Mouse (Mus musculus) kidney, adult 2 months (tissue): ENCODE data around the gene Ddx18. TPM values are rescaled to one million over a fixed set of nuclear protein-coding genes. Genes with fewer than 3 reads are reported as not detected.
A peak's percentile ranks its signal among the peaks of the same experiment; 100 is the strongest.

Source experiments
- DNase-seq: peaks from one replicate; pipeline ENCODE4 v3.0.0; 2021
- H3K27ac ChIP-seq: fragments of 200-500 bp; 2 replicates; pipeline ENCODE4 v1.5.1; 2012; ENCODE audit warnings: low read depth, low read length, control low read depth, inconsistent platforms; ENCODE audit not compliant: insufficient read depth
- H3K27me3 ChIP-seq: fragments of 200-500 bp; replicated peaks from 2 replicates; pipeline ENCODE4 v1.6.1; 2012; ENCODE audit warnings: mild to moderate bottlenecking, moderate library complexity, low read length, inconsistent platforms; ENCODE audit not compliant: control insufficient read depth, insufficient read depth
- H3K36me3 ChIP-seq: fragments of 200-500 bp; 2 replicates; pipeline ENCODE4 v1.6.1; 2012; ENCODE audit warnings: mild to moderate bottlenecking, moderate library complexity, low read length, inconsistent platforms; ENCODE audit not compliant: control insufficient read depth, insufficient read depth
- H3K4me1 ChIP-seq: fragments of 200-500 bp; 2 replicates; pipeline ENCODE4 v1.6.1; 2011; ENCODE audit warnings: low read length; ENCODE audit not compliant: control insufficient read depth, insufficient read depth
- H3K4me3 ChIP-seq: fragments of 200-500 bp; 2 replicates; pipeline ENCODE4 v1.5.1; 2011; ENCODE audit warnings: mild to moderate bottlenecking, low read depth, low read length, control low read depth; ENCODE audit not compliant: insufficient read depth
- CTCF ChIP-seq: fragments of 200-500 bp; conservative IDR thresholded peaks from 2 replicates; pipeline ENCODE4 v1.5.1; 2011; ENCODE audit warnings: low read depth, mild to moderate bottlenecking, control low read depth, low read length, moderate library complexity, mixed read lengths; ENCODE audit not compliant: insufficient read depth, insufficient read length
- POLR2A ChIP-seq: fragments of 200-500 bp; IDR thresholded peaks from one replicate; pipeline ENCODE4 v1.6.1; 2011; ENCODE audit warnings: low read depth, low read length, control low read depth
- WGBS: fragments of 180-500 bp; shearing (Covaris S2); methylation state at CpG from one replicate; pipeline ENCODE4 v1.1.7; 2018; 5-methylcytosine and 5-hydroxymethylcytosine counted together
- polyA plus RNA-seq: library from polyadenylated mRNA; depleted of rRNA; stranded (reverse); fragments of >200 nt; gene quantifications from 2 replicates; pipeline ENCODE4 v1.2.3, GENCODE M21; 2012

Gene Ddx18
- polyA plus RNA-seq, 1 experiment: 42.4 TPM

- 81% methylated on average over 4 of the region's 4 CpGs for WGBS
- TF ChIP-seq POLR2A (no peak), CTCF (peak; percentile 47; the same call in 1 of the 2 replicates)
- Histone ChIP-seq H3K27me3 (no peaks in the 10 kb centered on the region), H3K4me1 (no peaks in the 10 kb centered on the region), H3K4me3 (no peak overlapping the region), H3K36me3 (no peaks in the 10 kb centered on the region), H3K27ac (no peak overlapping the region)
- DNase-seq: peak; percentile 17
Observed at GRCm38 (mm10) chr1:121549456-121549855, 18.3 kb downstream of the Ddx18 start.

- TF ChIP-seq POLR2A (no peak), CTCF (no peak)
- 93% methylated on average over 4 of the region's 4 CpGs for WGBS
- no peaks in the 10 kb centered on the region for H3K27me3 ChIP-seq
- no peak overlapping the region for H3K27ac ChIP-seq
- no peaks in the 10 kb centered on the region for H3K4me1 ChIP-seq
- no peak for DNase-seq
- H3K4me3 ChIP-seq: no peak overlapping the region
- no peaks in the 10 kb centered on the region for H3K36me3 ChIP-seq
Observed at GRCm38 (mm10) chr1:121548667-121549066, 19.1 kb downstream of the Ddx18 start.

DNA sequence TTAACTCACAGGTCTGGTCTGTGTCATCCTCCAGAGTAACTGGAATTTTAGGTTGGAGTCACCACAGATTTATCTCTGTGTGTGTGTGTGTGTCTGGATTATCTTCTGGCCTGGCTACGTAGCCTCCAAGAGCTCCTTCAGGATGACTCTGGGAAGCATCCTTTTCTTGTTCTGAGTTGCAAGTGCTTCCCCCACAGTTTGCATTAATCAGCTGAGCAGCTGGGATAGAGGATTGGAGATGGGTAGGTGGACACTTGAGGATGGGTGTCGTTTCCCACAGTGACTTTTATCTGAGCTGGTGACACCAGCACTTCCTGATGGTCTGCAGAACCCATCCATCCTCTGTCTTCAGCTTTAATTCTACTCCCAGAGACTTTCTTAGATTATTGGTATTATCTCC, 20.9 kb downstream of the Ddx18 start:
- DNase-seq: no peak
- 73% methylated on average over 2 of the region's 2 CpGs for WGBS
- no peak for TF ChIP-seq CTCF
- no peak for TF ChIP-seq POLR2A
- H3K4me3 ChIP-seq: no peak overlapping the region
- no peaks in the 10 kb centered on the region for H3K4me1 ChIP-seq
- no peaks in the 10 kb centered on the region for H3K36me3 ChIP-seq
- H3K27me3 ChIP-seq: no peaks in the 10 kb centered on the region
- H3K27ac ChIP-seq: no peak overlapping the region

DNA sequence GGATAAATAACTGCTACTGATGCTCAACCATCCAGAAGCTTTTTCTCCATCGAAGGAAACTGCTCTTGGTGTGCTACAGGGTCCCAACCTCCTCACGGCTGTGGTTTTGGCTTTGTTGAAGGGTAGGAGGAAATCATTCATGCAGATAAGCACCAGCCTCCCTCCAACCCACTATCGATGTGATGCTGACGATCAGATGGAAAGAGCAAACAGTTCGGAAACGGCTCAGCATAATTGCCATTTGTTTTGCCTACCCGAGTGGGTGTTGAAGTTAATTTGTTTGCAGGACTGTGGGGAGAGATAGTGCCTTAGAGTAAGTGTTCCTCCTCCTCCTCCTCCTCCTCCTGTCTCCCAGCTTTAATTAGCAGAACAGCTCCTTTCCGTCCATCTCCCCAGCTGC, 27.4 kb downstream of the Ddx18 start:
- no peak for DNase-seq
- Histone ChIP-seq H3K4me3 (no peak overlapping the region), H3K27me3 (no peaks in the 10 kb centered on the region), H3K36me3 (no peaks in the 10 kb centered on the region), H3K27ac (no peak overlapping the region), H3K4me1 (no peaks in the 10 kb centered on the region)
- TF ChIP-seq POLR2A: no peak
- TF ChIP-seq CTCF: no peak
- WGBS: 44% methylated on average over 8 of the region's 8 CpGs

GRCm38 (mm10) chr1:121531439-121531838, 36.4 kb downstream of the Ddx18 start:
- DNase-seq: no peak
- 64% methylated on average over 7 of the region's 7 CpGs for WGBS
- Histone ChIP-seq H3K4me1 (no peaks in the 10 kb centered on the region), H3K36me3 (no peaks in the 10 kb centered on the region), H3K4me3 (no peak overlapping the region), H3K27me3 (no peaks in the 10 kb centered on the region), H3K27ac (no peak overlapping the region)
- TF ChIP-seq POLR2A (no peak), CTCF (no peak)

- DNase-seq: no peak
- Histone ChIP-seq H3K4me3 (no peak overlapping the region), H3K36me3 (no peaks in the 10 kb centered on the region), H3K4me1 (no peaks in the 10 kb centered on the region), H3K27ac (no peak overlapping the region), H3K27me3 (no peaks in the 10 kb centered on the region)
- TF ChIP-seq POLR2A: no peak
- TF ChIP-seq CTCF: no peak
- WGBS: 68% methylated on average over 6 of the region's 6 CpGs
Observed at GRCm38 (mm10) chr1:121529286-121529685, 38.5 kb downstream of the Ddx18 start.

- no peak for DNase-seq
- TF ChIP-seq POLR2A (no peak), CTCF (no peak)
- Histone ChIP-seq H3K4me1 (no peaks in the 10 kb centered on the region), H3K27me3 (no peaks in the 10 kb centered on the region), H3K4me3 (no peak within 1 kb of the TSS), H3K36me3 (no peaks in the 10 kb centered on the region), H3K27ac (no peak within 1 kb of the TSS)
- 3% methylated on average over 11 of the region's 11 CpGs for WGBS
Observed at GRCm38 (mm10) chr1:121528399-121528720, 39.4 kb downstream of the Ddx18 start, which contains the start of gene Htr5b. TSS of gene Htr5b (minus strand) at chr1:121528465.
